Mouse (Mus musculus) megakaryocyte, embryonic 14.5 days (primary cell): ENCODE data around the gene Ssr3. TPM values are rescaled to one million over a fixed set of nuclear protein-coding genes. Genes with fewer than 3 reads are reported as not detected.

Experiments used
- H3K27me3 ChIP-seq: replicated peaks from 2 replicates; pipeline ENCODE3; 2012; ENCODE audit warnings: inconsistent platforms
- H3K36me3 ChIP-seq: replicated peaks from 2 replicates; pipeline ENCODE3; 2012; ENCODE audit warnings: low read length, inconsistent platforms, mixed read lengths
- H3K4me1 ChIP-seq: 2 replicates; pipeline ENCODE4 v1.6.1; 2012; ENCODE audit warnings: inconsistent platforms
- H3K4me3 ChIP-seq: replicated peaks from 2 replicates; pipeline ENCODE3; 2012; ENCODE audit warnings: moderate library complexity, mild to moderate bottlenecking, inconsistent platforms
- H3K9me3 ChIP-seq: 2 replicates; pipeline ENCODE4 v1.6.1; 2012; ENCODE audit warnings: inconsistent platforms
- FLI1 ChIP-seq: IDR thresholded peaks from 2 replicates; pipeline ENCODE4 v1.6.1; 2012; ENCODE audit warnings: low read length, inconsistent platforms, mixed read lengths
- GATA1 ChIP-seq: IDR thresholded peaks from 3 replicates; pipeline ENCODE4 v1.6.1; 2012; ENCODE audit warnings: mixed read lengths, low read length, inconsistent platforms, borderline replicate concordance
- polyA plus RNA-seq: library from polyadenylated mRNA; stranded (reverse); fragments of >175 nt; gene quantifications from 2 replicates; pipeline ENCODE4 v1.2.3, GENCODE M21; 2012; ENCODE audit warnings: low replicate concordance; ENCODE audit not compliant: insufficient read depth

Gene Ssr3
- polyA plus RNA-seq, 1 experiment = 7.8 TPM

- Histone ChIP-seq H3K36me3 (peaks cover 8% of the 10 kb centered on the region), H3K9me3 (no peaks in the 10 kb centered on the region), H3K4me3 (no peak overlapping the region), H3K4me1 (peaks cover 42% of the 10 kb centered on the region), H3K27me3 (no peaks in the 10 kb centered on the region)
- no peak for TF ChIP-seq GATA1
- TF ChIP-seq FLI1 = no peak
These were observed 33.6 kb downstream of the Ssr3 start for GRCm38 (mm10) chr3:65358841-65359240.

GRCm38 (mm10) chr3:65358275-65358674 is 34.1 kb downstream of the Ssr3 start:
- TF ChIP-seq GATA1 (no peak), FLI1 (no peak)
- Histone ChIP-seq H3K4me3 (no peak overlapping the region), H3K36me3 (peaks cover 8% of the 10 kb centered on the region), H3K4me1 (peaks cover 45% of the 10 kb centered on the region), H3K9me3 (no peaks in the 10 kb centered on the region), H3K27me3 (no peaks in the 10 kb centered on the region)

DNA sequence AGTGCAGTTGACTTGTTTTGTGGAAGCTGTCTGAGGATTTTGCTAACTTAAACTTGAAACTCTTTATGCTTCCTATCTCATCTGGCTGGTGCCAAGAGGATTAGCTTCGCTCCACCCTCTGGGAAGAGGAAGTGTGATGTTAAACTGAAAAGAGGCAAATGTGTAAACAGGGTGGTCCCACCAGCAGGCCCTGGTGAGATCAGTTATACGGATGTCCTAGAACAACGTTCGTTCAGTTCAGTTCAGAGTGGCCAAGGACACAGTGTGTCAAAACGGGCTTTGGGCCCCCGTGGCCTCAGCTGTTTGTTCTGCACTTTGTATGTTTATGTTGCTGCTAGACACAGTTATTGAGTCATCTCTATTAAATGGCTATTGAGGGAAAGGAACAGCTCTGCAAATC is 36.9 kb downstream of the Ssr3 start:
- Histone ChIP-seq H3K27me3 (no peaks in the 10 kb centered on the region), H3K9me3 (no peaks in the 10 kb centered on the region), H3K4me3 (no peak overlapping the region), H3K36me3 (no peaks in the 10 kb centered on the region), H3K4me1 (peaks cover 31% of the 10 kb centered on the region)
- TF ChIP-seq GATA1 (no peak), FLI1 (no peak)

DNA sequence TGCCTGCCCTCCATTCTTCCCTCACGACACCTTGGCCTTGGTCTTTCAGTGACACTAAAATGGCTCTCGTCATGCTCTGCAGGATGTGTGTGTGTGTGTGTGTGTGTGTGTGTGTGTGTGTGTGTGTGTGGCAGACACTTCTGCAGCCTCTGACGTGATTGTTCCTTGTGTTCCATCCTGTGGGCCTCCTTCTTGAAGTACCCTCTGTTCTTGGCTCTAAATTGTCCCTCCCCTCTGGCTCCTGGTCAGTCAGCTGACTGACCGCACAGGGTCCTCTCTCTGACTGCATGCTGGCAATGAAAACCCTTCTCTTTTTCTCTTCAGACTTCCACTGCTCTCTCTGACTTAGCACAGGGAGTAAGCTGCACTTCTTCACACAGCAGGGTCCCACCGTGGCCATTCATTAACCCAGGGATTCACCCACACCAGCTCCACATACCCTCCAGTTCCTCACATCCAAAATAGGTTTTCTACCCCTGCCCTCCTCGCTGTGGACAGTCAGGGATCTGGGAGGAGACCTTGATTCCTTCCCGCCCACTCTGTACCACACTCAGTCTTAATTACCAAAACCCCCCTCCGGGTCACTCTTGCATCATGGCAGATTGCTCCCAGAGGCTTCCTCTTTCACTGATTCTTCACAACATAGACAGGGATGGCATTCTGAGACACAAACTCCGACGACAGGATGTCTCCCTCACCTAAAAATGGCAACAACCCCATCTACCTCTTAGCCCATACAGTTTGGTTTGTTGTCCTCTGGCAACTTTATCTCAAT is 39.0 kb downstream of the Ssr3 start:
- Histone ChIP-seq H3K4me3 (no peak overlapping the region), H3K27me3 (no peaks in the 10 kb centered on the region), H3K4me1 (peaks cover 14% of the 10 kb centered on the region), H3K36me3 (no peaks in the 10 kb centered on the region), H3K9me3 (no peaks in the 10 kb centered on the region)
- no peak for TF ChIP-seq GATA1

- Histone ChIP-seq H3K4me1 (peaks cover 8% of the 10 kb centered on the region; the same call in 1 of the 2 replicates), H3K4me3 (no peak overlapping the region), H3K9me3 (no peaks in the 10 kb centered on the region), H3K27me3 (no peaks in the 10 kb centered on the region), H3K36me3 (no peaks in the 10 kb centered on the region)
- TF ChIP-seq GATA1 = no peak
- TF ChIP-seq FLI1 = no peak
These were observed 39.9 kb downstream of the Ssr3 start for GRCm38 (mm10) chr3:65352278-65353127.

DNA sequence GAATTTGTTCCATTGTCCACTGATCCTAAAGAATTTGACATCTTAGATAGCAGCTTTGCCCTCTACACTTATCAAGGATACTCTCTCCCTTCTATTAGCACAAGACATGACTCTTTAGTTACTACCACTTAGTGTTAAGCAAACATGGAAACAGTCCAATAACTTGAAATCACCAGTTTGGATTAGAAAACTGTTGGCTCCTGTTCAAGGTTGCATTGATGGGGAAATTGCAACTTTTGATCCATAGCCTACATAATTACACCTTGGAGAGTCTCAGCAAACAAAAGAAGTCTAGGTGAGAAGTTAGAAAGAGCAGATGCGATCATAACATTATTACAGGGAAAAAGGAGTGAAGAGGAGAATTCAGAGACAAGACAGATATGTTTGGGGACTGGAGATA is 46.2 kb downstream of the Ssr3 start:
- Histone ChIP-seq H3K4me1 (no peaks in the 10 kb centered on the region), H3K9me3 (peaks cover 4% of the 10 kb centered on the region; the same call in 1 of the 2 replicates), H3K27me3 (no peaks in the 10 kb centered on the region), H3K4me3 (no peak overlapping the region), H3K36me3 (no peaks in the 10 kb centered on the region)
- TF ChIP-seq FLI1 (no peak), GATA1 (no peak)

DNA sequence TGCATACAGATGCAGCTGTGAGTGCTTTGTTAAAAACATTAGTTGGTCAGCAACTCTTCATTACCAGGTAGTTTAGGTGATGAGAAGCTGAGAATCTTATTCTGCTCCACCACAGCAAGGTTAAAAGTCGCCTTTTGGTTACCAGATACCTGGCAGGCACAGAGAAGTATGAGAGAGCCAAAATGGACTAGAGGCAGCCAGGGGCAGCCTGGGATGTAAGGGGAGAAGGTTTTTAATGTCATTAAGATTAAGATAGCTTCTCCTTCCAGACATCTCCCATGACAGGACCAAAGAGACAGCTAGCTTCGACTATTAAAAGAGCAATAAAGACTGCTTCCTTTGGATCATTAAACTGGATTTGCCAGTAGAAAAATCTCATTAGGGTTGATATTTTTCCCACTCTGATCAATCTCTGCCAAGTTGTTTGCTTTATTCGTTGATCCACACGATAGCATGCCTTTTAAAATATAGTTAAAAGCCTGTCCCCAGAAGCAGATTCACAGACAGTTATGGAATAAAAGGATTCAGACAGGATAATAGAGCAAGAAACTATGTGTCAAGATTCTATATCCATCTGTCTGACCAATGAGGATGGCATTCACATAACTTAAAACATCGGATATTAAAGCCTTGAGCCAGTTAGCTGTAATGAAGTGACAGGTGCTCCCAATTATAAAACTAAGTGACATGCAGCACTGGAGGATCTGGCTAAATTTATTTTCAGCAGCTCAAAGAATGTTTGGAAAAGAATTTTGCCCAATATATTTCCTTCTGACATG is 52.1 kb downstream of the Ssr3 start:
- H3K27me3 ChIP-seq = no peaks in the 10 kb centered on the region
- no peaks in the 10 kb centered on the region for H3K4me1 ChIP-seq
- TF ChIP-seq GATA1 (no peak), FLI1 (no peak)
- no peaks in the 10 kb centered on the region for H3K36me3 ChIP-seq
- peaks cover 8% of the 10 kb centered on the region for H3K9me3 ChIP-seq
- no peak overlapping the region for H3K4me3 ChIP-seq

DNA sequence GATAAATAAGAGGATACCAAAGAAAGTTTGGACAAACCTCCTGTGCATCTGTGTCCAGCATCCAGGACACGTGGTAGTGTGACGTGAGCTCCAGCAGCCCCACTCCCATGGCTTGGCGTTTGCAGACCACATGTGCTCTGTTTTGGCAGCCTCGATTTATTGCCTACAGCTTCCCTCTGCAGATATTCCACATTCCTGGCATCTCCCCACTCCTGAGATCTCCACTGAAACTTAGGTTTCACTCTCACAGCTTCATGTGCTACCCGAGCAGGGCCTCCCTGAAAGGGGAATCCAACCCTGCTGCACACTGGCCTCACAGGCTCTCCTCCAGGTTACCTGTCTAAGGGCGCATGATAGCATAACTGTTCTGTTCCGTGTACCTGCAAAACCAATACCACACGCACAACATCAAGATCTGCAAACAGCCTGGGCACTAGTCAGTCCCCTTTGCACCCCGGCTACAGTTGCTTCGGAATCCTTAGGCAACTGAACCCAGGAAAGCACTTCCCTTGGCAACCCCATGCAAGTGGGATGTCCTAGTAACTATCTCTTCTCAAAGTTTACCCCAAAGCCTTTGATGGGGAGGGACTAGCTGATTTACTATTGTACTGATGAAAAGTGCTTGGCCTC is 54.5 kb downstream of the Ssr3 start:
- Histone ChIP-seq H3K4me3 (no peak overlapping the region), H3K9me3 (peaks cover 8% of the 10 kb centered on the region), H3K4me1 (no peaks in the 10 kb centered on the region), H3K36me3 (no peaks in the 10 kb centered on the region), H3K27me3 (no peaks in the 10 kb centered on the region)
- TF ChIP-seq GATA1 = no peak
- no peak for TF ChIP-seq FLI1

Other genes with a start within 250 kb of the Ssr3 start
- gene Tiparp, start 135.8 kb upstream of the Ssr3 start, polyA plus RNA-seq = 0.38 TPM in 1 of 2 replicates, not detected in the other